Mouse (Mus musculus) limb, embryonic 14.5 days (tissue): Measurements from ENCODE around the gene Syt5. TPM values are rescaled to one million over a fixed set of nuclear protein-coding genes. Genes with fewer than 3 reads are reported as not detected.

ENCODE experiments used
- ATAC-seq: fragments of 200-750 bp; cut with Nextera tagmentation; 2 replicates; pipeline ENCODE4 v1.8.0; 2017; ENCODE audit warnings: low read depth, moderate number of reproducible peaks, moderate TSS enrichment; ENCODE audit not compliant: low FRiP score
- DNase-seq: peaks from one replicate; pipeline ENCODE4 v3.0.0-alpha.2; 2015; ENCODE audit warnings: low spot score
- H3K27ac ChIP-seq: fragments of 300-500 bp; sonication (generic); replicated peaks from 2 replicates; pipeline ENCODE4 v1.5.1; 2014; ENCODE audit warnings: low read depth, mild to moderate bottlenecking, low read length, moderate library complexity, mixed read lengths
- H3K27me3 ChIP-seq: fragments of 300-500 bp; sonication (generic); 2 replicates; pipeline ENCODE4 v1.6.1; 2014; ENCODE audit warnings: low read length, mixed read lengths; ENCODE audit not compliant: control insufficient read depth, insufficient read depth
- H3K36me3 ChIP-seq: fragments of 300-500 bp; sonication (generic); 2 replicates; pipeline ENCODE4 v1.6.1; 2014; ENCODE audit warnings: mild to moderate bottlenecking, low read length, moderate library complexity, mixed read lengths; ENCODE audit not compliant: control insufficient read depth, insufficient read depth
- H3K4me1 ChIP-seq: fragments of 300-500 bp; sonication (generic); 2 replicates; pipeline ENCODE4 v1.6.1; 2014; ENCODE audit warnings: antibody characterized with exemption, low read length, mixed read lengths; ENCODE audit not compliant: control insufficient read depth, insufficient read depth
- H3K4me2 ChIP-seq: fragments of 300-500 bp; sonication (generic); replicated peaks from 2 replicates; pipeline ENCODE4 v1.6.1; 2014; ENCODE audit warnings: low read depth, mild to moderate bottlenecking, low read length, moderate library complexity; ENCODE audit not compliant: severe bottlenecking
- H3K4me3 ChIP-seq: fragments of 300-500 bp; sonication (generic); replicated peaks from 2 replicates; pipeline ENCODE4 v1.5.1; 2014; ENCODE audit warnings: low read length
- H3K9ac ChIP-seq: fragments of 300-500 bp; sonication (generic); 2 replicates; pipeline ENCODE4 v1.6.1; 2014; ENCODE audit warnings: mild to moderate bottlenecking, low read depth, low read length, moderate library complexity; ENCODE audit not compliant: severe bottlenecking
- H3K9me3 ChIP-seq: fragments of 300-500 bp; sonication (generic); 2 replicates; pipeline ENCODE4 v1.6.1; 2016; ENCODE audit warnings: low read length; ENCODE audit not compliant: control insufficient read depth
- POLR2A ChIP-seq: fragments of 200-500 bp; IDR thresholded peaks from 2 replicates; pipeline ENCODE4 v1.8.0; 2012; ENCODE audit warnings: inconsistent platforms, mild to moderate bottlenecking, moderate library complexity, borderline replicate concordance; ENCODE audit not compliant: insufficient read depth, insufficient read length; ENCODE audit errors: extremely low read depth
- WGBS: fragments of 180-500 bp; shearing (Covaris S2); extraction: QIAGEN DNeasy Blood & Tissue Kit; methylation state at CpG from one replicate; pipeline ENCODE4 v1.1.7; 2014; 5-methylcytosine and 5-hydroxymethylcytosine counted together
- microRNA-seq: library from miRNA; unstranded; fragments of <30 nt; microRNA quantifications from one replicate; pipeline ENCODE4, GENCODE M21; 2016
- polyA plus RNA-seq, 2 experiments: library from polyadenylated mRNA; depleted of rRNA in 1 of 2; stranded (reverse) in 1 of 2; unstranded in 1 of 2; fragments of >200 nt; fragmentation: Nextera tagmentation in 1 of 2; extraction: Ambion mirVana in 1 of 2; gene quantifications; 2 replicates each; pipeline versions ENCODE4 v1.2.1 to v1.2.3; 2012 to 2014

Syt5 gene
- polyA plus RNA-seq, 2 experiments, result 3.4 to 3.9 TPM

GRCm38 (mm10) chr7:4496468-4496867, 50.9 kb downstream of the Syt5 start:
- Histone ChIP-seq H3K4me2 (no peak overlapping the region), H3K4me1 (peaks cover 29% of the 10 kb centered on the region), H3K4me3 (no peak overlapping the region), H3K9me3 (no peaks in the 10 kb centered on the region), H3K27ac (no peak overlapping the region), H3K27me3 (no peaks in the 10 kb centered on the region), H3K36me3 (peaks cover 42% of the 10 kb centered on the region), H3K9ac (no peak overlapping the region)
- WGBS, result 94% methylated on average over 3 of the region's 3 CpGs
- DNase-seq (no peak), ATAC-seq (no peak)
- no peak for TF ChIP-seq POLR2A

GRCm38 (mm10) chr7:4493991-4494390, 53.4 kb downstream of the Syt5 start:
- peaks cover 55% of the 10 kb centered on the region for H3K36me3 ChIP-seq
- WGBS, result 90% methylated on average over 1 of the region's 1 CpGs
- H3K27ac ChIP-seq, result no peak overlapping the region
- TF ChIP-seq POLR2A, result no peak
- ATAC-seq (no peak), DNase-seq (no peak)
- H3K4me3 ChIP-seq, result no peak overlapping the region
- H3K4me1 ChIP-seq, result peaks cover 14% of the 10 kb centered on the region
- H3K9me3 ChIP-seq, result no peaks in the 10 kb centered on the region
- H3K9ac ChIP-seq, result no peak overlapping the region
- no peaks in the 10 kb centered on the region for H3K27me3 ChIP-seq
- H3K4me2 ChIP-seq, result no peak overlapping the region

- ATAC-seq (no peak), DNase-seq (no peak)
- Histone ChIP-seq H3K27ac (no peak overlapping the region), H3K27me3 (no peaks in the 10 kb centered on the region), H3K36me3 (peaks cover 66% of the 10 kb centered on the region), H3K4me2 (no peak overlapping the region), H3K9ac (peak overlapping the region; percentile 13; the same call in 1 of the 2 replicates), H3K4me3 (no peak overlapping the region), H3K9me3 (no peaks in the 10 kb centered on the region), H3K4me1 (no peaks in the 10 kb centered on the region)
- 73% methylated on average over 13 of the region's 13 CpGs for WGBS
- TF ChIP-seq POLR2A, result no peak
Measured at GRCm38 (mm10) chr7:4492284-4493224, 54.8 kb downstream of the Syt5 start.

GRCm38 (mm10) chr7:4491308-4491707, 56.0 kb downstream of the Syt5 start:
- DNase-seq (no peak), ATAC-seq (no peak)
- Histone ChIP-seq H3K9me3 (no peaks in the 10 kb centered on the region), H3K27ac (no peak overlapping the region), H3K36me3 (peaks cover 65% of the 10 kb centered on the region), H3K4me1 (no peaks in the 10 kb centered on the region), H3K4me2 (no peak overlapping the region), H3K4me3 (no peak overlapping the region), H3K9ac (no peak overlapping the region), H3K27me3 (no peaks in the 10 kb centered on the region)
- 81% methylated on average over 6 of the region's 6 CpGs for WGBS
- TF ChIP-seq POLR2A, result no peak

Small RNA genes within 50 kb of the gene (microRNA-seq; reads per million reads assigned to microRNA genes)
- not detected for gene Gm23577

Other genes with a start within 250 kb of the Syt5 start
- gene Ncr1, start 209.8 kb downstream of the Syt5 start, polyA plus RNA-seq (2012; rRNA removed), result not detected in 2 replicates
- gene Ncr1, start 209.8 kb downstream of the Syt5 start, polyA plus RNA-seq (2014; fragmentation: Nextera tagmentation; extraction: Ambion mirVana), result not detected in 2 replicates
- gene Gp6, start 149.8 kb downstream of the Syt5 start, polyA plus RNA-seq (2012; rRNA removed), result 0.05 and 0.06 TPM in 2 replicates
- 0.26 TPM in 1 of 2 replicates, not detected in the other for gene Gp6, start 149.8 kb downstream of the Syt5 start, polyA plus RNA-seq (2014; fragmentation: Nextera tagmentation; extraction: Ambion mirVana)
- 21.2 and 23.5 TPM in 2 replicates for gene Rdh13, start 101.9 kb downstream of the Syt5 start, polyA plus RNA-seq (2012; rRNA removed)
- gene Rdh13, start 101.9 kb downstream of the Syt5 start, polyA plus RNA-seq (2014; fragmentation: Nextera tagmentation; extraction: Ambion mirVana), result 23.9 and 25.2 TPM in 2 replicates
- gene Eps8l1, start 86.9 kb downstream of the Syt5 start, polyA plus RNA-seq (2012; rRNA removed), result 6.9 and 10.0 TPM in 2 replicates
- gene Eps8l1, start 86.9 kb downstream of the Syt5 start, polyA plus RNA-seq (2014; fragmentation: Nextera tagmentation; extraction: Ambion mirVana), result 1.9 and 6.5 TPM in 2 replicates
- 89.6 and 103 TPM in 2 replicates for gene Ppp1r12c, start 45.9 kb downstream of the Syt5 start, polyA plus RNA-seq (2012; rRNA removed)
- 59.1 and 68.6 TPM in 2 replicates for gene Ppp1r12c, start 45.9 kb downstream of the Syt5 start, polyA plus RNA-seq (2014; fragmentation: Nextera tagmentation; extraction: Ambion mirVana)
- 99.8 and 238 TPM in 2 replicates for gene Tnnt1, start 31.2 kb downstream of the Syt5 start, polyA plus RNA-seq (2012; rRNA removed)
- gene Tnnt1, start 31.2 kb downstream of the Syt5 start, polyA plus RNA-seq (2014; fragmentation: Nextera tagmentation; extraction: Ambion mirVana), result 241 and 300 TPM in 2 replicates
- gene Tnni3, start 23.3 kb downstream of the Syt5 start, polyA plus RNA-seq (2012; rRNA removed), result 10.6 and 11.1 TPM in 2 replicates
- 2.8 and 2.9 TPM in 2 replicates for gene Tnni3, start 23.3 kb downstream of the Syt5 start, polyA plus RNA-seq (2014; fragmentation: Nextera tagmentation; extraction: Ambion mirVana)
- gene Dnaaf3, start 15.1 kb downstream of the Syt5 start, polyA plus RNA-seq (2012; rRNA removed), result 8.3 and 9.5 TPM in 2 replicates
- gene Dnaaf3, start 15.1 kb downstream of the Syt5 start, polyA plus RNA-seq (2014; fragmentation: Nextera tagmentation; extraction: Ambion mirVana), result 0.61 and 1.1 TPM in 2 replicates
- gene Ptprh, start 56.5 kb upstream of the Syt5 start, polyA plus RNA-seq (2012; rRNA removed), result 0.03 and 0.26 TPM in 2 replicates
- not detected in 2 replicates for gene Ptprh, start 56.5 kb upstream of the Syt5 start, polyA plus RNA-seq (2014; fragmentation: Nextera tagmentation; extraction: Ambion mirVana)
- gene Tmem86b, start 83.9 kb upstream of the Syt5 start, polyA plus RNA-seq (2012; rRNA removed), result 17.2 and 23.1 TPM in 2 replicates
- 1.4 and 2.3 TPM in 2 replicates for gene Tmem86b, start 83.9 kb upstream of the Syt5 start, polyA plus RNA-seq (2014; fragmentation: Nextera tagmentation; extraction: Ambion mirVana)
- 86.9 and 112 TPM in 2 replicates for gene Ppp6r1, start 111.5 kb upstream of the Syt5 start, polyA plus RNA-seq (2012; rRNA removed)
- gene Ppp6r1, start 111.5 kb upstream of the Syt5 start, polyA plus RNA-seq (2014; fragmentation: Nextera tagmentation; extraction: Ambion mirVana), result 7.9 and 8.7 TPM in 2 replicates
- 55.6 and 72.9 TPM in 2 replicates for gene Hspbp1, start 137.5 kb upstream of the Syt5 start, polyA plus RNA-seq (2012; rRNA removed)
- gene Hspbp1, start 137.5 kb upstream of the Syt5 start, polyA plus RNA-seq (2014; fragmentation: Nextera tagmentation; extraction: Ambion mirVana), result 77.5 and 82.5 TPM in 2 replicates
- gene Brsk1, start 143.1 kb upstream of the Syt5 start, polyA plus RNA-seq (2012; rRNA removed), result 26.4 and 33.0 TPM in 2 replicates
- gene Brsk1, start 143.1 kb upstream of the Syt5 start, polyA plus RNA-seq (2014; fragmentation: Nextera tagmentation; extraction: Ambion mirVana), result 1.3 and 1.7 TPM in 2 replicates
- 0.17 and 0.24 TPM in 2 replicates for gene Tmem150b, start 177.7 kb upstream of the Syt5 start, polyA plus RNA-seq (2012; rRNA removed)
- gene Tmem150b, start 177.7 kb upstream of the Syt5 start, polyA plus RNA-seq (2014; fragmentation: Nextera tagmentation; extraction: Ambion mirVana), result 0.17 and 0.46 TPM in 2 replicates
- 161 and 223 TPM in 2 replicates for gene Kmt5c, start 192.6 kb upstream of the Syt5 start, polyA plus RNA-seq (2012; rRNA removed)
- gene Kmt5c, start 192.6 kb upstream of the Syt5 start, polyA plus RNA-seq (2014; fragmentation: Nextera tagmentation; extraction: Ambion mirVana), result 44.4 and 51.2 TPM in 2 replicates
- gene Cox6b2, start 205.6 kb upstream of the Syt5 start, polyA plus RNA-seq (2012; rRNA removed), result 91.7 and 127 TPM in 2 replicates
- 44.7 and 48.9 TPM in 2 replicates for gene Cox6b2, start 205.6 kb upstream of the Syt5 start, polyA plus RNA-seq (2014; fragmentation: Nextera tagmentation; extraction: Ambion mirVana)
- gene Fam71e2, start 223.8 kb upstream of the Syt5 start, polyA plus RNA-seq (2012; rRNA removed), result 0.03 TPM in 1 of 2 replicates, not detected in the other
- gene Fam71e2, start 223.8 kb upstream of the Syt5 start, polyA plus RNA-seq (2014; fragmentation: Nextera tagmentation; extraction: Ambion mirVana), result not detected in 2 replicates
- gene Il11, start 235.3 kb upstream of the Syt5 start, polyA plus RNA-seq (2012; rRNA removed), result 0.33 and 0.63 TPM in 2 replicates
- 0.22 TPM in 1 of 2 replicates, not detected in the other for gene Il11, start 235.3 kb upstream of the Syt5 start, polyA plus RNA-seq (2014; fragmentation: Nextera tagmentation; extraction: Ambion mirVana)
- not detected in 2 replicates for gene Tmem190, start 235.4 kb upstream of the Syt5 start, polyA plus RNA-seq (2012; rRNA removed)
- not detected in 2 replicates for gene Tmem190, start 235.4 kb upstream of the Syt5 start, polyA plus RNA-seq (2014; fragmentation: Nextera tagmentation; extraction: Ambion mirVana)
- gene Tmem238, start 242.1 kb upstream of the Syt5 start, polyA plus RNA-seq (2012; rRNA removed), result 10.1 and 15.2 TPM in 2 replicates
- gene Tmem238, start 242.1 kb upstream of the Syt5 start, polyA plus RNA-seq (2014; fragmentation: Nextera tagmentation; extraction: Ambion mirVana), result 8.1 and 9.6 TPM in 2 replicates
- gene Rpl28, start 245.3 kb upstream of the Syt5 start, polyA plus RNA-seq (2012; rRNA removed), result 486 and 665 TPM in 2 replicates
- 253 and 275 TPM in 2 replicates for gene Rpl28, start 245.3 kb upstream of the Syt5 start, polyA plus RNA-seq (2014; fragmentation: Nextera tagmentation; extraction: Ambion mirVana)